Mouse (Mus musculus): ENCODE measurements around the gene Cplx2. TPM values are rescaled to one million over a fixed set of nuclear protein-coding genes. Genes with fewer than 3 reads are reported as not detected.

Gene Cplx2
- total RNA-seq (2014; fragmentation: Nextera tagmentation) (3.8 and 17.6 TPM in 2 replicates), total RNA-seq (2017) (2.1 and 3.0 TPM in 2 replicates)

- ATAC-seq (replicated peaks; ENCODE audit: low FRiP score, low TSS enrichment, poor library complexity, severe bottlenecking), result no peak
These were observed at the start of gene Cplx2 for GRCm38 (mm10) chr13:54371049-54371386. TSS of gene Cplx2 (plus strand) at chr13:54371349.

GRCm38 (mm10) chr13:54322396-54323306 is 48.5 kb upstream of the Cplx2 start:
- ATAC-seq (replicated peaks; ENCODE audit: low FRiP score, low TSS enrichment, poor library complexity, severe bottlenecking), result no peak

DNA sequence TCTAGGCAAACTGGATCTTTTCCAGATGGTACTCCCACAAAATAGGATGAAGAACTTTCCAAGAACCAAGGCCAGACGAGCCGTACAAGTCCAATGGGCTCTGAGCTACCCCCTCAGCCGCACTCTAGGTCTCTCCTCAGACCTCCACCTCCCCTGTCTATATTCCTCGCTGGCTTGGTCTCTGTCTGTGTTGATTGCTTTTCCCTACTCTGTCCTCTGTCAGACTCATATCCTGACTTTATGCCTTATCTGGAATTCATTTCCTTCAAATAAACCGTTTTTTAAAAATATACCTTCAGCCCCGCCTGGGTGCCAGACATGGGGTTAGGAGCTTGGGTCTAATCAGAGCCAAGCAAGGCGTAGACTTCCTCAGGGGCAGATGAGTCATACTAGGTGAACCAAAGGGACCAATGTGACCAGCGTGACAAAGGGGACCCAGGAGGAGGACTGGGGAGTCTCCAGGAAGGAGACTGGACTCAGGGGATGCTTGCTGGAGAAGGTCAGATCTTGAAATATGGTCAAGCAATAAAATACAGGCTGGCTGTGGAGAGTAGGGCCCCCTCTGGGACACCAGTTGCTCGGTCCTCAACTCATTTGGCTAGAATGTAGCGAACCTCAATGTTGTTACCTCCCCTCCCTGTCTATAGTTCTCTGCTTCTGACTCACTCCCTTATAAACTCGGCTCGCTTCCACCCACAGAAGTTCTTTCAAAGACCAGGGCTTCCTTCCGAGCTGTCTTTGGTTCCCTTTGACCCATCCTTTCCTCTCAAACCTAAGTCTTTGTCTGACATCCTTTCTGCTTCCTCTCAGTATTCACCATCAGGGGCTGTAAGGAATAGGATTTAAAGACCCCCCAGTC is 47.6 kb upstream of the Cplx2 start:
- no peak; the same call in 1 of the 2 replicates for ATAC-seq (replicated peaks; ENCODE audit: low FRiP score, low TSS enrichment, poor library complexity, severe bottlenecking)

GRCm38 (mm10) chr13:54324178-54324577 is 47.0 kb upstream of the Cplx2 start:
- no peak for ATAC-seq (replicated peaks; ENCODE audit: low FRiP score, low TSS enrichment, poor library complexity, severe bottlenecking)

GRCm38 (mm10) chr13:54325814-54326213 is 45.3 kb upstream of the Cplx2 start:
- no peak for ATAC-seq (replicated peaks; ENCODE audit: low FRiP score, low TSS enrichment, poor library complexity, severe bottlenecking)

DNA sequence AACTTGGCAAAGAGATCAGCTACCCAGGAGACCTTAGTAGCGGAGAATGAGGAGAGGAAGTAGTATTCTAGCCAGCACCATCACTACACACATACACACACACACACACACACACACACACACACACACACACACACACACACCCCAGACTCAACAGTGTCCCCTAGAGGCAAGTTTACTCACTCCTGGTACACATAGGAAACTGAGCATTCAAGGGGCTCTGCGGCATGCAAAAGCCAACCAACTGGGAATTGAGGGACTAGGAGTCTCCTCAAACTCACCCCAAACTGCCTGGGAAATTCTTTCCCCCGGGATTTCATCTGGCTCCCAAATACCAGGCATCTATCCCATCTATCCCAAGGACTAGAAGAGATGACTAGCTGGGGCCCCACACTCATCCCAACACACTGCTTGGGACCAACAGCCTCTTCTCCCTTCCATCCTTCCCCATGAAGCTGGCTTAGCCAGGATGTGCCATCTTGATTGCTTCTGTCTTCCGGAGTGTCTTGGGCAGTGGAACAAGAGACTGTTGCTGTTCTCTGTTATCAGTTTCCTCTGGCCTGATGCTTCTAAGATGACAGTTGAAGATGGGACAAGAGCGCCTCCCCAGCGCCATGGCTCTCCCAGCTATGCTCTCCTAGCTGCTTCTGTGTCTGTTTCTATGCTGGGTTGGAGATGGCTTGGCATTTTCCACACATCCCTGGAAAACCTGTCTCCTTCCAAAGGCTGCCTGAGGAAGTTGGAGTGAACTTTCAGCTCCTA is 44.3 kb upstream of the Cplx2 start:
- no peak for ATAC-seq (replicated peaks; ENCODE audit: low FRiP score, low TSS enrichment, poor library complexity, severe bottlenecking)

- ATAC-seq (replicated peaks; ENCODE audit: low FRiP score, low TSS enrichment, poor library complexity, severe bottlenecking), result no peak
These were observed 43.1 kb upstream of the Cplx2 start for GRCm38 (mm10) chr13:54328029-54328428.

- ATAC-seq (replicated peaks; ENCODE audit: low FRiP score, low TSS enrichment, poor library complexity, severe bottlenecking), result no peak
These were observed 42.1 kb upstream of the Cplx2 start for GRCm38 (mm10) chr13:54328954-54329490.

- ATAC-seq (replicated peaks; ENCODE audit: low FRiP score, low TSS enrichment, poor library complexity, severe bottlenecking), result no peak
These were observed 39.1 kb upstream of the Cplx2 start for GRCm38 (mm10) chr13:54331825-54332675.

DNA sequence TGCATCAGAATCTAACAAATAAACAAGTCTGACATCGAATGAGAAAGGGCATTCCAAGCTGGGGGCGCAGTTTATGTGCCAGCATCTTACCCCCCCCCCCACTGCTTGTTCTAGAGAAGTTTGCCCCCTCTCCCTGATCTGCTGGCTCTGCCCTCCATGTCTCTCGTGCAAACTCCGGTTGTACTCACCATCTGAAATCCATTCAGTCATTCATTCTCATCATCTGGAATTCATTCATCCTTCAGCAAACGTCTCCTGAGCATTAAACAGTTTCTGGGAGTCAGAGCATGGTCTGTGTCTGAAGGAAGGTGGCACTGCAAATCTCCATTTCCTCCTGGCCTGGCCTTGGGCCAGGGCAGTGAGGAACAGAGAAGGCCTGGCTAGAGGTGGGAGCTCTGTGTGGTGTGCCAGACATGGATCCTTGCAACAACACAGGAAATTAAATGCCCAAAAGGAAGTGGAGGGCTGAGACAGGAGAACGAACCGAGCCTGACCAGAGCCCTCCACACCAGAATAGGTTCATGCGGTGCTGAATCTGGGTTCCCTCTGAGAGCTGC is 38.1 kb upstream of the Cplx2 start:
- no peak for ATAC-seq (replicated peaks; ENCODE audit: low FRiP score, low TSS enrichment, poor library complexity, severe bottlenecking)

GRCm38 (mm10) chr13:54337058-54337457 is 34.1 kb upstream of the Cplx2 start:
- ATAC-seq (replicated peaks; ENCODE audit: low FRiP score, low TSS enrichment, poor library complexity, severe bottlenecking), result no peak

DNA sequence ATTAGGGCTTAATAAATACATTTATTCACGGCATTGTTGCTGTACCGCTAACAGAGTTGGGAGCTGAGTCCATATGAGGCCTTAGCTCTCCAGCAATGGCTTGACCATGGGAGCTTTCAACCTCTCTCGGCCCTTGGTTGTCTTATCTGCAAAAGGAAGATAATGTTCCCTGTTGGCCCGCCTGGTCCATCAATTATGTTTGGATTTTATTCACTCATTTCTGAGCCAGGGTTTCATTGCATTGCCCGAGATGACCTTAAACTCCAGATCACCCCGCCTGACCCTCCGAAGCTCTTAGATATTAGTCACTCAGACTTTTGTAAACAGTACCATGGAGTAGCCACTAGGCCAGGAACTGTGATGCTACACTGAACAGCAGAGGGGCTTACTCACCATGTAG is 33.6 kb upstream of the Cplx2 start:
- no peak for ATAC-seq (replicated peaks; ENCODE audit: low FRiP score, low TSS enrichment, poor library complexity, severe bottlenecking)

DNA sequence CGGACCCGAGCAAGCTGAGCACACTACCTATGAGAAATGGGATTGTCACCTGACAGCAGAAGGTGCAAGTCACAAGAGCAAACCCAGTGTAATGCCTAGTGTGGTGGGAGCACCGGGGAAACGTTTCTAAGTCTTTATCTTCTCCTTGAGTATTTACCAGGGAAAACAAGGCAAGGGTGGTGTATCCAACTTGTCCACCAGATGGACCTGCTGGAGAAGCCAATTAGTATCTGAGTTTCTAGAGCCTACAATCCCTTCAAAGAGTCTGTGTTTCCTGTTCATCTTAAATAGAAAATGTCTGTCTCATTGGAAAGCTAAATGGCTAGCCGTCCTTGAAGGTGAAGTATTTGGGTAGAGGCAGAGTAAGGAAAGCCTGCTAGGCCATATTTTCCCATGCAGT is 32.3 kb upstream of the Cplx2 start:
- no peak for ATAC-seq (replicated peaks; ENCODE audit: low FRiP score, low TSS enrichment, poor library complexity, severe bottlenecking)

GRCm38 (mm10) chr13:54345885-54346647 is 25.1 kb upstream of the Cplx2 start:
- no peak for ATAC-seq (replicated peaks; ENCODE audit: low FRiP score, low TSS enrichment, poor library complexity, severe bottlenecking)

GRCm38 (mm10) chr13:54348011-54348410 is 23.1 kb upstream of the Cplx2 start:
- ATAC-seq (replicated peaks; ENCODE audit: low FRiP score, low TSS enrichment, poor library complexity, severe bottlenecking), result no peak

DNA sequence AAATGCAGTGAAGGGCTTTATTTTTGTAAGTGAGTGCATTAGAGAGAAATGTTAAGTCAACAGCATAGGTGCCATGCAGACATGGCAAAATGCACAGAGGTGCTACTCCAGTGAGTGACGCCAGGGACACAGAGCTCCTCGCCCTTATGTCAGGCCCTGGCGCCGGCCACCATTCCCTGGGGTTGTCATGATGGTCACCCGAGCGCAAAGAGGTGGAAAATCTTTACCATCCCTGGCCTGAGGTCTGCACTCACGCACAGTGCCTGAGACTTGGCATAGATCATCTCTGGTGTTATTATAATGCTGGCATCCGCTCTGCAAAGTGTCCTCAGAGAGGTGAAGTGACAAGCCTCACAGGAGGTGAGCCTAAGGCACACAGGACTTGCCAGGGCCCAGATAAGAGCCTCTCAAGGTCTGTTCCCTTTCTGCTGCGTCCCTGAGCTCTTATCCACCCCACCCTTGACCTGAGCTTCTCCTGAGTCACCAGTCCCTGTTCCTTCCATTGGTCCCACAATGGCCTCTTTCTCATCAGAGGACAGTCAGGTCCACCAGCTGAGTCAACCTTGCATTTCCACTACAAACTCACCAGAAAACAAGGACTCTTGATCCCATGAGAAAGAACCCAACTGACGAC is 21.9 kb upstream of the Cplx2 start:
- no peak for ATAC-seq (replicated peaks; ENCODE audit: low FRiP score, low TSS enrichment, poor library complexity, severe bottlenecking)

DNA sequence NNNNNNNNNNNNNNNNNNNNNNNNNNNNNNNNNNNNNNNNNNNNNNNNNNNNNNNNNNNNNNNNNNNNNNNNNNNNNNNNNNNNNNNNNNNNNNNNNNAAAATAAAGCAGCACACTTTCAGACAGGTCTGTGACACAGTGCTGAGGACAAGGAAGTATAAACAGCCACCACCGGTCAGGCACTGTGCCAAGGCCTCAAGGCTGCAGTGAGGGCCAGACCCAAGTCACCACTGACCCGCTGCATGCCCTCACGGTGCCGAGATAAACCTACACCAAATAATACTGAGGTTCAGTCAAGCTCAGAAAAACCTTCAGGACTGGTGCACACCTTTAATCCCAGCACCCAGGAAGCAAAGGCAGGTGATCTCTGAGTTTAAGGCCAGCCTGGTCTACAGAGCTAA is 13.7 kb upstream of the Cplx2 start:
- no peak for ATAC-seq (replicated peaks; ENCODE audit: low FRiP score, low TSS enrichment, poor library complexity, severe bottlenecking)
